Mouse (Mus musculus) CD4-positive, CD25-positive, alpha-beta regulatory T cell, adult 4 months (primary cell): ENCODE data around the gene Xrcc1. TPM values are rescaled to one million over a fixed set of nuclear protein-coding genes. Genes with fewer than 3 reads are reported as not detected.
"Not testable (repeated sequence)": the region's sequence is repeated elsewhere in the genome, so short reads cannot be mapped to it uniquely, and the experiment has no call there.

Experiments
- ATAC-seq: one replicate; pipeline ENCODE4 v1.8.0; 2017
- polyA plus RNA-seq, 2 experiments: library from polyadenylated mRNA; unstranded; fragments of 100-300 nt; shearing (Covaris generic); gene quantifications; one replicate each; pipeline ENCODE4 v1.2.1; 2017

Xrcc1 gene
- polyA plus RNA-seq = 10 to 100 TPM; 35.3 to 46.2 TPM

DNA sequence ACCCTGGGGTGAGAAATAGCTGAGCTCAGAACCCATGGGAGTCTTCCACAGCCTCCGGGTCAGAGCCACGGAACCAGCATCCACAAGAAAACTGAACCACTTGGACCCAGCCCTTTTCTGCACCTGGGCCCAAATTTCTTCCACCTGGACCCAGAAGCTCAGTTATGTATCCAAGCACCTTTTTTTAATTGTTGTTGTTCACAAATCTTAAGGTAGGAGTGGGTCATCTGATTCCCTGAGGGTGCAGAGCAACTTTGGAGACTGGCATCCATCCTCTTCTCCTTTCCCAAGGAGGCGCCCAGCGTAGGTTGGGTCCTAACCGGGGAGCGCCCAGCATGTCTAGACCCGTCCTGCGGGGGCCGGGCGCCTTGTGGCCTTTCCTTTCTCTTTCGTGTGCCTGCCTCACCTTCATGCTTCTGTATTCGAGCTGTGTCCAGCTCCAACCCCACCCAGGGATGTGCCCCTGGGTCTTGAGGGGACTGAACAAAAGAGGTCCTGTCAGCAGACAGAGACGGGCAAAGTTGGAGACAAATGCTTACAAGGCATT, at the start of gene Xrcc1, which contains the start of gene Pinlyp:
TSS of gene Xrcc1 (plus strand) at position 222 of the 547 bp plus-strand sequence.
TSS of gene Pinlyp (minus strand) at position 51 of the 547 bp plus-strand sequence.
- ATAC-seq = no peak

- ATAC-seq = no peak
These were observed 46.1 kb upstream of the Xrcc1 start for GRCm38 (mm10) chr7:24499856-24500577.

DNA sequence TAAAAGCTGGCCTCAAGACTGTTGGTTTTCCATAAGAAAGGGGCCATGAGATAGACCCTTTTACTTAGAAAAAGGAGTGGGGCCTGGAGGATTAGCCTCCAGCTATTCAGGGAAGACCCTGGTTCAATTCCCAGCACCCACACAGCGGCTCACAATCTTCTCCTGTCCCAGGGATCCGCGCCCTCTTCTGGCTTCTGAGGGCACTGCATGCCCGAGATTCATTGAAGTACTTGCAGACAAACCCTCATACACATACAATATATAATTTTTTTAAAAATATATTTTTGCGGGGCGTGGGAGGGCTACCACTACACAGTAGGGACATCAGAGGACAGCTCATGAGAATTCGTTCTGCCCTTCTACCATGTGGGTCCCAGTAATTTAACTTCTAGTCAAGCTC, 45.2 kb upstream of the Xrcc1 start:
- ATAC-seq = no peak

GRCm38 (mm10) chr7:24501492-24501891, 44.6 kb upstream of the Xrcc1 start:
- ATAC-seq = no peak

- ATAC-seq = no peak
These were observed 42.1 kb upstream of the Xrcc1 start for GRCm38 (mm10) chr7:24504004-24504403.

GRCm38 (mm10) chr7:24504868-24505267, 41.2 kb upstream of the Xrcc1 start:
- no peak for ATAC-seq

- ATAC-seq = no peak
These were observed 40.5 kb upstream of the Xrcc1 start for GRCm38 (mm10) chr7:24505447-24506064.

GRCm38 (mm10) chr7:24506065-24506459, 40.0 kb upstream of the Xrcc1 start:
- no peak for ATAC-seq

GRCm38 (mm10) chr7:24506476-24506837, 39.6 kb upstream of the Xrcc1 start:
- no peak for ATAC-seq

DNA sequence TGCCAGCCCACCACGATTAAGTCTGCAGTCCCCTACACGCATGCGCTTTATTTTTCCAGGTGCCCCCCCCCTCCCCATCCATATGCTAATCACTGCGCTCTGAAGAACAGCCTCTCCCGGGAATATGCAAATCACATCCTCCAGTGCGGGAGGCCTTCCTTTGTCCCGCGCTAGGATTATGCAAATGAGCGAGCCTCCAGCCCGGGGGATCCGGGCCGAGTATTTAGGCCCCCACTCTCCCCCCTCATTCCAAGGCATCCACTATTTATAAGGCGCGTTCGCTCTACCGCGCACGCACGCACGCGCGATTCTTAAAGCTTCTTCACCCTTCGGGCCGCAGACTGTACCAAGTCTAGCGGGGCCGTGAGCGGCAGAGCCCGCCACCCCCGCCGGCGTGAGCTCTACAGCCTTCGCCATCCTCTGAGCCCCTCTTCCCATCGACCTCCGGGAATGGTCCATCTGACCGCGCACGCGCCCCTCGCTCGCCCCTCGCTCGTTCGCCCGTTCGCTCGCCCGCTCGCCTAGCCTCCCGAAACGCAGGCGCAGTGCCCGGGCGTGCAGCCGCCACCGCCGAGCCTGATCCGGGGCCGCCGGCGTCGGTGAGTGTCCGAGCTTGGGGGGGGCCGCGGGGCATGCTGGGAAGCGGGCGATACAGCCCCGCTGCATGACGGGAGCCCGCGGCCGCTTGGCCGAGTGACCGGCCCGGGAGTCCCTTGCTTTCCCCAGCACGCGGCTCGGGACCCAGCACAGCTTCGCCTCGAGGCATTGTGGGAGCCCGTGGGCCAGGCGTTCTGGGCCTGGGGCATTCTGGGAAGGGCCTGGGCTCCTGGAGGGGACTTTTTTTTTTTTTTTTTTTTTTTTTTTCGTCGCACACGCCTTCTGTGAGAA, 39.0 kb upstream of the Xrcc1 start, which contains the start of gene Zfp428:
TSS of gene Zfp428 (plus strand) at position 169 of the 888 bp plus-strand sequence.
- ATAC-seq = peak; percentile 58

DNA sequence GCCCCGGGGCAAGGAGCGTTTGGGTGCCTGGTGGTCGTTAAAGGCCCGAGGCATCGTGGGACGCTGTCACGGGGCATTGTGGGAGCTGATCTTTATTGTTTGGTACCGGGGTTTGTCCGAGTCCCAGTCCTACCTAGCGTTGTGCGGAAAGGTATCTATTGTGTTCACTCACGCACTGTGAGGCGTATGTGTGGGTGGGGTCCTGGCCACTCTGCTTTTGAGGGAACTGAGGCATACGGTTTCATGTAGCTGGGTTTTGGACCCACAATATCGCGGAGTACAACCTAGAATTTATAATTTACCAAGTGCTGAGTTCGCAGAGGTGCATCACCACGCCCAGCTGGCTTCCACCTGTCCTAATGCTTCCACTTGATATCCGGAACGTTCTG, 38.4 kb upstream of the Xrcc1 start:
- no peak for ATAC-seq

DNA sequence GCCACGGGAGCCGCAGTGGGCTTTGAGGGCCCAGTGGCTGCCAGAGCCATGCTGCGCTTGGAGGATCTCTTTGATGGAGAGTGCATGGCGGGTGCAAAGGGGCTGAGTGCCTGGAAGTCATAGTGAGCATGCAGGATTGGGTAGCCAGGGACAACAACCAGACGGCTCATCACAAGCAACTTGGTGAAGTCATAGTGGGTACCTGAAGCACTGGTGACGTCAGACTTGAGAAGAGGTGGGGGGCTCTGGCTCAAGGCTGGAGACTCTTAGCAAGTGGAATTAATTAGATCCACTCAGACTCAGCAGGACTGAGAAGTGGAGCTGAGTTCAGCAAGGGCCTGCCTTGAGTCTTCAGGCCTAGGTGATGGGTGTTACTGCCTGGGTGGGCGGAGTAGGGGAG, 33.7 kb upstream of the Xrcc1 start, which contains the start of gene AC161166.1:
TSS of gene AC161166.1 (minus strand) at position 101 of the 400 bp plus-strand sequence.
- ATAC-seq = no peak

DNA sequence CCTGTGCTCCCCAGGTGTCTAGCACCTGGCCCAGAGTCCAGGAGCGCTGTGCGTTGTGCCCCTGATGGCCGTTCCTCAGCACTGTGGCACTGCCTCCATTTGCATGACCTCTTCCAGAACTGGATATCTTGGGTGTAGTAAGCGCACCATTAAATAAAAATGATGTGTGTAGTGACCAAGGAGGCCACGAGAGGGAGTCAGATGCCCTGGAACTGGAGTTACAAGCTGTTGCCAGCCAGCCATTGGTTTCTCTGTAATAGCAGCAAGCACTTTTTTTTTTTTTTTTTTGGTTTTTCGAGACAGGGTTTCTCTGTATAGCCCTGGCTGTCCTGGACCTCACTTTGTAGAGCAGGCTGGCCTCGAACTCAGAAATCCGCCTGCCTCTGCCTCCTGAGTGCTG, 29.8 kb upstream of the Xrcc1 start:
- ATAC-seq = not testable (repeated sequence)

- ATAC-seq = no peak
These were observed 29.0 kb upstream of the Xrcc1 start for GRCm38 (mm10) chr7:24517077-24517476.

DNA sequence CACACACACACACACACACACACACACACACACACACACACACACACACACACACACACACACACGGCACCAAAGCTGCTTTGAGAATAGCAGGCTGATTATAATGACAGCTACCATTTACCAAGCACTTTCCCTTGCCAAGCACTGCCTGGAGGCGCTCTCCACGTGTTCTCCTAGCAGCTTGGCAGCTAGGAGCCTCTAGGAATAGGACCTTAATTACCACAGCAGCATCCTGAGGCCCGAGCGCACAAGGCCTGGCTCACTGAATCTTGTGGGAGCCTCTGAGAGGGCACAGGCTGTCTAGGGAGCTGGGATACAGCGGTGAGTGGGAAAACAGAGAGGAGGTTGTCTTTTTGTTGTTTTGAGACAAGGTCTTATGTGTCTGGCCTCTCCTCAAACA, 28.4 kb upstream of the Xrcc1 start:
- ATAC-seq = no peak

DNA sequence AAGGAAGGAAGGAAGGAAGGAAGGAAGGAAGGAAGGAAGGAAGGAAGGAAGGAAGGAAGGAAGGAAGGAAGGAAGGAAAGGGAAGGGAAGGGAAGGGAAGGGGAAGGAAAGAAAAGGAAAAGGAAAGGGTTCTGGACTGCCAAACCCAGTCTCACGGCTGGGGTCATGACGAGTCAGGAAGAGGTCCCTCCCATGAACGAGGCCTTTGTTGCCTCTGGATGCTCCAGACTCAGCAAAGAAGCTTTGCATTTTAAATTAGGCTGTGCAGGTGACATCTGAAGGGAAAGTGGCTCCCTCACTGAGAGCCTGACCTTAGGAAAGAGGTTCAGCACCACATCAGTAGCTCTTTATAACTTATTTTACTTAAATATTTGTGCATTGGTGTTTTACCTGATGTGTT, 27.0 kb upstream of the Xrcc1 start:
- no peak for ATAC-seq

GRCm38 (mm10) chr7:24520054-24520453, 26.0 kb upstream of the Xrcc1 start:
- ATAC-seq = not testable (repeated sequence)

DNA sequence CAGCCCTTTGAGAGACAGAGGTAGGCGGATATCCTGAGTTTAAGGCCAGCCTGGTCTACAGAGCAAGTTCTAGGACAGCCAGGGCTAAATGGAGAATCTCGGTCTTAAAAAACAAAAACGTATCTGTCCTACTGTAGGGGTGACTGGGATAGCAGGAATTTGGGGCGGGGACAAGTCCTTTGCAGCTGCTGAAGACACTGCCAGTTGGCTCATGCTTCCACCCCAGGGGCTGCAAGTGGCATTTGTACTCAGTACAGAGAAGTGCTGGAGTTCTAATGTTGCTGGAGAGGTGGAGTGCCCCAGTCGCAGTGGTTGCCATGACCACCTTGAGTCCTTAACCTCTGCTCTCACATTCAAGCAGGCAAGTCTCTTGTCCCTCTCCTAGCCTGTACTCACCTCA, 23.3 kb upstream of the Xrcc1 start:
- no peak for ATAC-seq

GRCm38 (mm10) chr7:24523723-24524122, 22.4 kb upstream of the Xrcc1 start:
- ATAC-seq = no peak

GRCm38 (mm10) chr7:24524978-24525377, 21.1 kb upstream of the Xrcc1 start:
- no peak for ATAC-seq

DNA sequence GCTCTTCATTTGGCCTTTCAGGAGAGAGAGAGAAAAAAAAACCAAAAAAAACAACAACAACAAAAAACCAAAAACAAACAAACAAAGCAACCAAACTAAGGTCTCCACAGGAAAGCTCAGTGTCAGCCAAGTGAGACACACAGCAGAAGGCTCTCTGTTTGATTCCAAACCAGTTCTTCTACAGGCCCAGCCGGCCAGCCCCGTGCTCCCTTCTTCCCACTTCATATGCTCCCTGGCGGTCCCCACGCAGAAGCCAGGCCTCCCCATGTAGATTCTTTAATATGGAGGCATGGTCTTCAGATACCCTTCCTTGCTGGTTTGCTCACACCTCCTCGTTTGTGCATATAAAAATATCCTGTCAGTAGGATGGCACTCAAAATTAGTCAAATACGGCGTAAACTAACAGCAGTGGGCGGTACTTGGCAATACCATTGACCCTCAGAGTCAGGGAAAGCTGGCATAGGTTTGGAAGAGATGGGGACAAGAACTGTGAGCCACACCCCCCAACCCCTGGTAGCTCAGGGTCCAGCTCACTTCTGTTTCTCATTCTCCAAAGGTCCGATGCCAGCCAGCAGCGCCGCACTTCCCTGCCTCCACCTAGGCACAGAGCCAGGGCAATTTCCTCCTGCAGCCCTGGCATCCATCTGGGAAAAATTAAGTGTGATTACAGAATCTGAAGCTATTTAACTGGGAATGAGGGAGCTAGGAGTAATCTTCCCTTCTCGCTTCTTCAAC, 20.2 kb upstream of the Xrcc1 start:
- ATAC-seq = no peak

GRCm38 (mm10) chr7:24528861-24529260, 17.2 kb upstream of the Xrcc1 start:
- no peak for ATAC-seq
